Comparison of ENCODE assay signal across 8 mouse cellular contexts in genomic region chr15:12009712-12010601, GRCm38 (mm10). TPM values are rescaled to one million over a fixed set of nuclear protein-coding genes. Genes with fewer than 3 reads are reported as not detected.
DNase-seq lines count a peak whose midpoint lies in the region; ATAC-seq and TF ChIP-seq lines count a peak whose summit lies in the region.

No protein-coding gene starts in this region.

- WGBS in heart, adult 2 months: 45% methylated on average over 23 of the region's 23 CpGs
- WGBS in embryonic facial prominence, embryonic 11.5 days: 65% methylated on average over 23 of the region's 23 CpGs
- 45% methylated on average over 20 of the region's 23 CpGs for WGBS in macrophage (ENCODE audit: missing documents)
- 51% methylated on average over 23 of the region's 23 CpGs for WGBS in stomach, embryonic 16.5 days

- H3K27ac ChIP-seq in heart, adult 2 months: no peak overlapping the region
- H3K27ac ChIP-seq in embryonic facial prominence, embryonic 11.5 days (replicated peaks; ENCODE audit: low read depth, low read length): no peak overlapping the region
- H3K27ac ChIP-seq in macrophage: no peak overlapping the region
- H3K27ac ChIP-seq in stomach, embryonic 16.5 days (ENCODE audit: low read length): no peak overlapping the region

- TF ChIP-seq EP300 in heart, adult 2 months (IDR thresholded peaks at IDR 0.05; ENCODE audit: insufficient read depth, low read depth, low read length): no peak

- no peaks in the 10 kb centered on the region for H3K27me3 ChIP-seq in heart, adult 2 months (ENCODE audit: control insufficient read depth, insufficient read depth, low read length)
- no peaks in the 10 kb centered on the region for H3K27me3 ChIP-seq in embryonic facial prominence, embryonic 11.5 days (ENCODE audit: control insufficient read depth, insufficient read depth, low read length)
- H3K27me3 ChIP-seq in stomach, embryonic 16.5 days (ENCODE audit: control insufficient read depth, insufficient read depth, low read length): no peaks in the 10 kb centered on the region

- no peaks in the 10 kb centered on the region for H3K79me2 ChIP-seq in heart, adult 2 months (replicated peaks; ENCODE audit: control insufficient read depth, insufficient read depth, low read length)
- no peaks in the 10 kb centered on the region for H3K79me2 ChIP-seq in macrophage (ENCODE audit: inconsistent target)

- H3K36me3 ChIP-seq in heart, adult 2 months (ENCODE audit: control insufficient read depth, insufficient read depth, low read length): no peaks in the 10 kb centered on the region
- H3K36me3 ChIP-seq in embryonic facial prominence, embryonic 11.5 days (replicated peaks; ENCODE audit: control insufficient read depth, insufficient read depth, low read depth, low read length): no peaks in the 10 kb centered on the region
- H3K36me3 ChIP-seq in macrophage (ENCODE audit: inconsistent target): no peaks in the 10 kb centered on the region
- no peaks in the 10 kb centered on the region for H3K36me3 ChIP-seq in stomach, embryonic 16.5 days (ENCODE audit: control insufficient read depth, insufficient read depth, low read length)

- no peaks in the 10 kb centered on the region for H3K4me1 ChIP-seq in heart, adult 2 months (ENCODE audit: control insufficient read depth, insufficient read depth, low read length)
- no peaks in the 10 kb centered on the region for H3K4me1 ChIP-seq in embryonic facial prominence, embryonic 11.5 days (ENCODE audit: control insufficient read depth, insufficient read depth, low read length)
- no peaks in the 10 kb centered on the region for H3K4me1 ChIP-seq in stomach, embryonic 16.5 days (ENCODE audit: control insufficient read depth, insufficient read depth, low read length)

- H3K9me3 ChIP-seq in embryonic facial prominence, embryonic 11.5 days (replicated peaks; ENCODE audit: control insufficient read depth, low read length): no peaks in the 10 kb centered on the region
- no peaks in the 10 kb centered on the region for H3K9me3 ChIP-seq in stomach, embryonic 16.5 days (replicated peaks; ENCODE audit: control insufficient read depth, low read length)

- no peak for TF ChIP-seq POLR2A in heart, adult 2 months (IDR thresholded peaks at IDR 0.05; ENCODE audit: insufficient read depth, low read depth, low read length)

- peak overlapping the region; percentile 15 for H3K9ac ChIP-seq in heart, adult 2 months (ENCODE audit: low read depth, low read length)
- H3K9ac ChIP-seq in embryonic facial prominence, embryonic 11.5 days (replicated peaks; ENCODE audit: low read length): no peak overlapping the region
- H3K9ac ChIP-seq in stomach, embryonic 16.5 days (ENCODE audit: low read length): peak overlapping the region; percentile 4; the same call in 1 of the 2 replicates

- no peak for TF ChIP-seq CTCF in heart, adult 2 months (IDR thresholded peaks at IDR 0.05)

- H3K4me3 ChIP-seq in heart, adult 2 months: peak overlapping the region; percentile 39
- no peak overlapping the region; the same call in 1 of the 2 replicates for H3K4me3 ChIP-seq in embryonic facial prominence, embryonic 11.5 days (ENCODE audit: low read depth, low read length)
- peak overlapping the region; percentile 11 for H3K4me3 ChIP-seq in macrophage (ENCODE audit: inconsistent target)
- H3K4me3 ChIP-seq in stomach, embryonic 16.5 days (replicated peaks; ENCODE audit: low read length): peak overlapping the region; percentile 36

- H3K4me2 ChIP-seq in embryonic facial prominence, embryonic 11.5 days (ENCODE audit: low read depth, low read length): peak overlapping the region; percentile 26; the same call in 1 of the 2 replicates
- H3K4me2 ChIP-seq in stomach, embryonic 16.5 days (ENCODE audit: low read depth, low read length): peak overlapping the region; percentile 51

- ATAC-seq in embryonic facial prominence, embryonic 11.5 days (replicated peaks; ENCODE audit: insufficient number of reproducible peaks, low FRiP score, low TSS enrichment, low read depth): no peak
- peak; percentile 79 for ATAC-seq in inflammation-experienced regulatory T-cells, adult 6 months
- no peak; the same call in 1 of the 2 replicates for ATAC-seq in stomach, embryonic 16.5 days (ENCODE audit: insufficient read depth, low FRiP score)

- DNase-seq in heart, adult 2 months: peak in 1 of 2 experiments; percentile 49
- DNase-seq in heart, postnatal 25 days (ENCODE audit: low spot score): no peak
- DNase-seq in embryonic facial prominence, embryonic 11.5 days (ENCODE audit: low spot score): no peak
- no peak for DNase-seq in layer of hippocampus, postnatal 14 days (ENCODE audit: low spot score in 2 of 2)
- DNase-seq in frontal cortex, postnatal 14 days (ENCODE audit: low spot score in 2 of 2): no peak

- intact Hi-C loops in heart, adult 2 months (cut with DNase I): no loop called here
- intact Hi-C loops in heart, postnatal 25 days (cut with DNase I): no loop called here

RNA-seq across cellular contexts. Expression of gene Sub1, which starts 13.2 kb away (rescaled TPM):
- 10 to 100 TPM; 76.8 to 90.7 TPM for total RNA-seq in heart, adult 2 months (2021)
- 7.5 and 12.7 TPM in 2 replicates for polyA plus RNA-seq in heart, adult 2 months (2012; rRNA removed)
- 10 to 100 TPM; 73.6 to 82.5 TPM for total RNA-seq in heart, postnatal 25 days (2021)
- polyA plus RNA-seq in embryonic facial prominence, embryonic 11.5 days (2014; fragmentation: Nextera tagmentation; extraction: Ambion mirVana): 770 and 873 TPM in 2 replicates
- polyA plus RNA-seq in inflammation-experienced regulatory T-cells, adult 6 months (2017; shearing (Covaris generic)): 1,000 to 10,000 TPM in 1 of 3 experiments, 100 to 1,000 TPM in 2; 740 to 1,497 (median 768) TPM
- total RNA-seq in macrophage (2018; cell fraction: chromatin; rRNA removed): 10 to 100 TPM; 14.6 to 75.0 (median 36.8) TPM
- 100 to 1,000 TPM; 118 to 316 (median 179) TPM for total RNA-seq in macrophage (2018; cell fraction: cytosol; rRNA removed)
- 10 to 100 TPM; 26.6 to 61.9 (median 45.1) TPM for total RNA-seq in macrophage (2018; cell fraction: nucleus; rRNA removed)
- polyA plus RNA-seq in macrophage (2018): 191 to 248 TPM (median 217 TPM) in 3 replicates
- 539 and 637 TPM in 2 replicates for polyA plus RNA-seq in stomach, embryonic 16.5 days (2015; fragmentation: Nextera tagmentation; extraction: Ambion mirVana)
- total RNA-seq in layer of hippocampus, postnatal 14 days (2021): 100 to 1,000 TPM; 295 to 298 TPM

Comparison
In these comparisons a context has a peak if more than half of its experiments do, and no peak if none do; other contexts are left out.
1. RNA of gene Sub1, which starts 13.2 kb away (polyA plus RNA-seq): 770 to 873 TPM in embryonic facial prominence, embryonic 11.5 days, 740 to 1,497 TPM in inflammation-experienced regulatory T-cells, adult 6 months, 539 to 637 TPM in stomach, embryonic 16.5 days and 191 to 248 TPM in macrophage; 7.5 to 12.7 TPM in heart, adult 2 months; every median in the first group is over 10 times any median in the second.